Mouse (Mus musculus) stomach, postnatal 0 days (tissue): ENCODE measurements around the gene Actb.

Experiments
- CTCF ChIP-seq: IDR thresholded peaks from 2 replicates; pipeline ENCODE4 v1.5.1; 2016; ENCODE audit warnings: antibody characterized with exemption, low read depth, mild to moderate bottlenecking, moderate library complexity
- EP300 ChIP-seq: optimal IDR thresholded peaks from 2 replicates; pipeline ENCODE3; 2016; ENCODE audit warnings: antibody characterized with exemption

- TF ChIP-seq EP300 (no peak), CTCF (peak; percentile 27; the same call in 1 of the 2 replicates)
Observed at GRCm38 (mm10) chr5:142874791-142875512, 31.6 kb downstream of the Actb start.
